Mouse (Mus musculus) forebrain, embryonic 11.5 days (tissue): ENCODE measurements around the gene Kmt2a. TPM values are rescaled to one million over a fixed set of nuclear protein-coding genes. Genes with fewer than 3 reads are reported as not detected.

Source experiments
- ATAC-seq: fragments of 200-750 bp; cut with Nextera tagmentation; replicated peaks from 2 replicates; pipeline ENCODE4 v1.8.0; 2017; ENCODE audit warnings: moderate TSS enrichment; ENCODE audit not compliant: low FRiP score
- DNase-seq: peaks from one replicate; pipeline ENCODE4 v3.0.0-alpha.2; 2017; ENCODE audit warnings: low spot score
- H3K27ac ChIP-seq: fragments of 300-500 bp; sonication (generic); 2 replicates; pipeline ENCODE4 v1.5.1; 2014; ENCODE audit warnings: low read depth, low read length
- H3K27me3 ChIP-seq: fragments of 300-500 bp; sonication (generic); 2 replicates; pipeline ENCODE4 v1.6.1; 2014; ENCODE audit warnings: mild to moderate bottlenecking, low read length, mixed read lengths; ENCODE audit not compliant: control insufficient read depth, insufficient read depth
- H3K36me3 ChIP-seq: fragments of 300-500 bp; sonication (generic); 2 replicates; pipeline ENCODE4 v1.6.1; 2014; ENCODE audit warnings: mild to moderate bottlenecking, low read length, moderate library complexity, mixed read lengths; ENCODE audit not compliant: control insufficient read depth, insufficient read depth
- H3K4me1 ChIP-seq: fragments of 300-500 bp; sonication (generic); replicated peaks from 2 replicates; pipeline ENCODE4 v1.6.1; 2014; ENCODE audit warnings: low read length, mixed read lengths; ENCODE audit not compliant: control insufficient read depth, insufficient read depth
- H3K4me2 ChIP-seq: fragments of 300-500 bp; sonication (generic); 2 replicates; pipeline ENCODE4 v1.6.1; 2014; ENCODE audit warnings: low read depth, mild to moderate bottlenecking, low read length, moderate library complexity, mixed read lengths; ENCODE audit not compliant: severe bottlenecking
- H3K4me3 ChIP-seq: fragments of 300-500 bp; sonication (generic); 2 replicates; pipeline ENCODE4 v1.5.1; 2014; ENCODE audit warnings: low read depth, low read length
- H3K9ac ChIP-seq: fragments of 300-500 bp; sonication (generic); 2 replicates; pipeline ENCODE4 v1.6.1; 2014; ENCODE audit warnings: low read length
- H3K9me3 ChIP-seq: fragments of 300-500 bp; sonication (generic); 2 replicates; pipeline ENCODE4 v1.6.1; 2016; ENCODE audit warnings: low read length, mixed read lengths; ENCODE audit not compliant: control insufficient read depth
- WGBS: fragments of 180-500 bp; shearing (Covaris S2); extraction: QIAGEN DNeasy Blood & Tissue Kit; methylation state at CpG from one replicate; pipeline ENCODE4 v1.1.7; 2014; 5-methylcytosine and 5-hydroxymethylcytosine counted together
- polyA plus RNA-seq: library from polyadenylated mRNA; unstranded; fragments of >200 nt; fragmentation: Nextera tagmentation; extraction: Ambion mirVana; gene quantifications from 2 replicates; pipeline ENCODE4 v1.2.1, GENCODE M21; 2014

The Kmt2a gene
- polyA plus RNA-seq, 1 experiment from 2014 or later: 23.2 TPM

DNA sequence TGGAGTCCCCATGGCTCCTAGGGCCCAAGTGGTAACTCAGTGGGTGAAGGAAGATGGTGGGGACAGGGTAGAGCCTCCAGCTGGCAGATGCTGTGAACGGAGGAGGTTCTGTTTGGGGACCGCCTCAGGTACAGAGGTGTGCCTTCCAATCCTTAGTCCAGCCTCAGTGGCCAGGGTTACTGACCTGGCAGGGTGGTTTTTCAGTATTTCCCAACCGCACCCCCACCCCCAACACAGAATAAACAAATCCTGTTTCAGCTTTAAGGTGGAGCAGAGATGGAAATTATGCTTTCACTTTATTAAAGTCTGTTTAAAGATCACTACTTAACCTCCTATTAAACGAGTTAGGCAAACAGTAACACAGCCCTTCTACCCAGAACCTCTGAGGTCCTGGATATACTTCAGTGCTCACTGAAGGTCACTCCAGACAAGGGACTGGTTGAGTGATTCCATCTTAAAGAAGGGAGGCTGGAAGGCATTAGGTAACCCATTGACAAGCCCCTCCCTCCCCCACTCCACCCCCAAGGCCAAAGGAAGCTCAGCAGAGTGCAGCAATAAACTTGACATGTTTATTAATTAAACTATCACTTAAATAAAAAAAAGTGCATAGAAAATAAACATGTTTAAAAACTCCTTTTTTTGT lies 78.2 kb downstream of the Kmt2a start, which contains the start of gene Ttc36:
Gene Ttc36 (minus strand): TSS at position 265 of the 643 bp plus-strand sequence.
- H3K9me3 ChIP-seq: no peaks in the 10 kb centered on the region
- H3K4me1 ChIP-seq: peaks cover 6% of the 10 kb centered on the region; the same call in 1 of the 2 replicates
- H3K36me3 ChIP-seq: peaks cover 3% of the 10 kb centered on the region; the same call in 1 of the 2 replicates
- no peak for ATAC-seq
- no peak within 1 kb of the TSS for H3K4me3 ChIP-seq
- no peak within 1 kb of the TSS for H3K4me2 ChIP-seq
- H3K27me3 ChIP-seq: peaks cover 8% of the 10 kb centered on the region; the same call in 1 of the 2 replicates
- no peak within 1 kb of the TSS for H3K27ac ChIP-seq
- 68% methylated on average over 4 of the region's 4 CpGs for WGBS
- H3K9ac ChIP-seq: no peak within 1 kb of the TSS
- DNase-seq: no peak

DNA sequence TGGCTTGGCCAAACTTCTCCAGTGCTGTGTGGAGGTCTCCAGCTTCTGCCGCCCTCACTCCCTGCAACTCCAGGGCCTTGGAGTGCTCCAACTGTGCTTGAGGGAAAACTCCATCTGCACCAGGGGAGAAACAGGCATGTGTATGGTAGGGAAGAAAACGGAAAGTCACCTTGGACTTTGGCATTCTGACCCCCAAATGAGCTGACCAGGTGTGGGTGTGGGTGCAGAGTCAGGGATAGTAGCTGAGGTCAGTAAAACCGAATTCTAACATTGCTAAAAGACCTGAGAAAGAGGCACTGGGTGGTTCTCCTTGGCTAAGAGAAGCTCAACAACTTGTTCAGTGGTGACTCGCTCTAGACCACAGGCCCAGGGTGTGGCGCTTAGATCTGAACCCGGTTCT lies 79.4 kb downstream of the Kmt2a start:
- peaks cover 8% of the 10 kb centered on the region; the same call in 1 of the 2 replicates for H3K27me3 ChIP-seq
- no peaks in the 10 kb centered on the region; the same call in 1 of the 2 replicates for H3K36me3 ChIP-seq
- no peak overlapping the region for H3K4me3 ChIP-seq
- no peak overlapping the region for H3K27ac ChIP-seq
- DNase-seq (no peak), ATAC-seq (no peak)
- no peak overlapping the region for H3K9ac ChIP-seq
- no peak overlapping the region for H3K4me2 ChIP-seq
- no peaks in the 10 kb centered on the region for H3K9me3 ChIP-seq
- peaks cover 6% of the 10 kb centered on the region; the same call in 1 of the 2 replicates for H3K4me1 ChIP-seq
- 83% methylated on average over 6 of the region's 6 CpGs for WGBS

DNA sequence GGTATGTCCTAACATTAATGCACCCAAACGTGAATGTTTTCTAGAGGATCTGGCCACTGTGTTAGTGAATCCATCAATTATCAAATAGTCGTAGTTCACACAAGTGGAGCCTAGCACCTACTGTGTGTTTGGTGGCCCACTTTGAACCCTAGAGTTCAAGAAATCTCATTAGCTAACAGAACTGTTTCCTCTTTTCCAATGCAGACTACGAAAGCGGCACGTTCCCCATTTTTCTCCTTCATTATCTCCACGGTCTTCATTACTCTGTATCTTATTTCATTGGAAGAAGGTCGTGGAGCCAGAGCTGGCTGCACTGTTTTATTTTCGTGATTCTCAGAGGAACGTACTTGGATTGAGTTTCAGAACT lies 81.2 kb downstream of the Kmt2a start:
- H3K9ac ChIP-seq: peak overlapping the region; percentile 75; the same call in 1 of the 2 replicates
- H3K4me1 ChIP-seq: peaks cover 6% of the 10 kb centered on the region; the same call in 1 of the 2 replicates
- no peaks in the 10 kb centered on the region for H3K9me3 ChIP-seq
- WGBS: 45% methylated on average over 9 of the region's 9 CpGs
- H3K27me3 ChIP-seq: peaks cover 8% of the 10 kb centered on the region; the same call in 1 of the 2 replicates
- H3K27ac ChIP-seq: no peak overlapping the region
- ATAC-seq (no peak), DNase-seq (no peak)
- peak overlapping the region; percentile 97 for H3K4me2 ChIP-seq
- peak overlapping the region; percentile 58 for H3K4me3 ChIP-seq
- H3K36me3 ChIP-seq: no peaks in the 10 kb centered on the region; the same call in 1 of the 2 replicates

DNA sequence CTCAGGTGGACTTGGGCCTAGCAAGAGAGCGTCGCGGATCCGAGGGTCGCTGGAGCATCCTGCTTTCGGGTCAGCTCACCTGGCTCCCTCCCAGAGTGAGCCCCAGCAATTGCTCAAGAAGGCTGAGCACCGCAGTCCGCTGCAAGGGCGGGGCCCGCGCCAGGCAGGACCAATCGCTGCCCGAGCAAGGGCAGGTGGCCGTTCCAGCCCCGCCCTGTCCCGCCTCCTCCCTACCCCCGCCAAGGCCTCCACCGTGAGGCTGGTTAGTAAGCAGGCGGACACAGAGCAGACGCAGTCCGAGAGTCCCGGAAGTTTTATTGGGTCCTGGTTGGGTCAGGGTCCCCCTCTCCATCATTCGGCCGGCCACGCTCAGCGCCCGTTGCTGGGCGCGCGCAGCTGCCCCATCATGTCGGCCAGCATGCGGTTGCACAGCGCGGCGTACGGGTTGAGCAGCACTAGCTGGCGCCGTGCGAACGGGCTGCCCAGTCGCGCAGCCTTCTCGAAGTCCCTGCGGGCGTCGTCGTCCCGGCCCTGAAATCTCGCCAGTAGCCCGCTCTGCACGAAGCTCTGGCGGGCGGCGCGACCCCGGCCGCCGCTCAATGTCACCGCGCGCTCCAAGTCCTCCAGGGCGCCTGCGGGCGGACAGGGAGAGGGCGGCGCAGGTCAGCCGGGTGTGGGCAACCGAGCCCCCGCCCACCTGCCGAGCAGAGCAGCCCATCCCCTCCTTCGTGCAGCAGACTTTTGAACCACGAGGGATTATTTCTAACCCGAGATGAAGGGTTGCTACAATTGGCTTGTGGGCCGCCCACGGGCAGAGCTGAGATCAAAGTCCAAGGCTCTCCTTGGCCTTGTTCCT lies 81.8 kb downstream of the Kmt2a start, which contains the start of gene Tmem25:
Gene Tmem25 (minus strand): TSS at position 206 of the 856 bp plus-strand sequence.
- ATAC-seq: peak; percentile 96
- H3K4me1 ChIP-seq: peaks cover 6% of the 10 kb centered on the region; the same call in 1 of the 2 replicates
- peaks cover 8% of the 10 kb centered on the region; the same call in 1 of the 2 replicates for H3K27me3 ChIP-seq
- H3K9me3 ChIP-seq: no peaks in the 10 kb centered on the region
- H3K4me2 ChIP-seq: peak within 1 kb of the TSS; percentile 97
- H3K27ac ChIP-seq: peak within 1 kb of the TSS; percentile 31; the same call in 1 of the 2 replicates
- DNase-seq: peak; percentile 91
- H3K4me3 ChIP-seq: peak within 1 kb of the TSS; percentile 58
- peak within 1 kb of the TSS; percentile 75 for H3K9ac ChIP-seq
- H3K36me3 ChIP-seq: no peaks in the 10 kb centered on the region
- WGBS: under 1% methylated on average over 75 of the region's 75 CpGs

DNA sequence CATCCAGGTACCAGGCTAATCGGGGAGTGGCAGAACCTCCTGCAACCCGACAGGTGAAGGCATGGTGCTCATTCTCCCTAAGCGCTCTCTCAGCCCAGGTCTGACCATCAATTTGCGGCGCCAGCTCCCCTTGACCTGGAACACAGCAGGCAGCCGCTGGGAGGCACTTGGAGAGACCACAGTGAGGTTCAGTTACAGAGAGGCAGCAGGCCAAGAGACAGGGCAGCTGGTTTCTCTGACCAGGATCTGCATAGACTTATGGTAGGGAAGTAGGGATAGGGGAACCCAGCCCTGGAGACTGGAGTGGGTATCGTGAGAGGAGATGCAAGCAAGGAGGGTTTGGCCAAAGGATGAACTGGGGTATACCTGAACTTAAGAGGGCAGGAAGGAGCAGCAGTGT lies 82.8 kb downstream of the Kmt2a start:
- Histone ChIP-seq H3K9me3 (no peaks in the 10 kb centered on the region), H3K4me1 (peaks cover 6% of the 10 kb centered on the region; the same call in 1 of the 2 replicates), H3K27ac (no peak overlapping the region), H3K4me3 (no peak overlapping the region), H3K27me3 (peaks cover 8% of the 10 kb centered on the region; the same call in 1 of the 2 replicates), H3K4me2 (no peak overlapping the region; the same call in 1 of the 2 replicates), H3K9ac (no peak overlapping the region), H3K36me3 (no peaks in the 10 kb centered on the region)
- WGBS: 45% methylated on average over 7 of the region's 7 CpGs
- DNase-seq (no peak), ATAC-seq (no peak)

DNA sequence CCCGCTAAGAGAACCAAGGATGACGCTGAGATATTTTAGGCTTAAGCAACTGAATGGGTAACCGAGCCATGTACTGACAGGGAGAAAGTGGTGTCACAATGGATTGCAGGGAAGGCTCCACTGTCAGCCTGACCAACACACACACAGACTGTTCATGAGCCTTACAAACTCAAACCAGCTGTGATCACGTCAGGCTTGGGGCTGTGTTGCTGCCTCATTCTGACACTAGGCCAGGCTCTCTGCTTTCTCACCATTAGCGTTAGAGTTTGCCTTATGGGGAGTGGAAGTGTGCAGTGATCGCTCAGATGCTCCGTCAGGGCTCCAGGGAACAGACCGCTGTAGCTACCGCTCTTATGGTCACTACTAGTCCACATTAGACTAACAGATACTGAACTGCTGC lies 88.3 kb downstream of the Kmt2a start:
- no peak for ATAC-seq
- 79% methylated on average over 9 of the region's 9 CpGs for WGBS
- H3K4me3 ChIP-seq: no peak overlapping the region
- no peak overlapping the region for H3K4me2 ChIP-seq
- no peaks in the 10 kb centered on the region; the same call in 1 of the 2 replicates for H3K27me3 ChIP-seq
- no peaks in the 10 kb centered on the region for H3K9me3 ChIP-seq
- H3K36me3 ChIP-seq: peaks cover 2% of the 10 kb centered on the region; the same call in 1 of the 2 replicates
- no peak overlapping the region for H3K27ac ChIP-seq
- no peak overlapping the region for H3K9ac ChIP-seq
- no peak for DNase-seq
- no peaks in the 10 kb centered on the region for H3K4me1 ChIP-seq

DNA sequence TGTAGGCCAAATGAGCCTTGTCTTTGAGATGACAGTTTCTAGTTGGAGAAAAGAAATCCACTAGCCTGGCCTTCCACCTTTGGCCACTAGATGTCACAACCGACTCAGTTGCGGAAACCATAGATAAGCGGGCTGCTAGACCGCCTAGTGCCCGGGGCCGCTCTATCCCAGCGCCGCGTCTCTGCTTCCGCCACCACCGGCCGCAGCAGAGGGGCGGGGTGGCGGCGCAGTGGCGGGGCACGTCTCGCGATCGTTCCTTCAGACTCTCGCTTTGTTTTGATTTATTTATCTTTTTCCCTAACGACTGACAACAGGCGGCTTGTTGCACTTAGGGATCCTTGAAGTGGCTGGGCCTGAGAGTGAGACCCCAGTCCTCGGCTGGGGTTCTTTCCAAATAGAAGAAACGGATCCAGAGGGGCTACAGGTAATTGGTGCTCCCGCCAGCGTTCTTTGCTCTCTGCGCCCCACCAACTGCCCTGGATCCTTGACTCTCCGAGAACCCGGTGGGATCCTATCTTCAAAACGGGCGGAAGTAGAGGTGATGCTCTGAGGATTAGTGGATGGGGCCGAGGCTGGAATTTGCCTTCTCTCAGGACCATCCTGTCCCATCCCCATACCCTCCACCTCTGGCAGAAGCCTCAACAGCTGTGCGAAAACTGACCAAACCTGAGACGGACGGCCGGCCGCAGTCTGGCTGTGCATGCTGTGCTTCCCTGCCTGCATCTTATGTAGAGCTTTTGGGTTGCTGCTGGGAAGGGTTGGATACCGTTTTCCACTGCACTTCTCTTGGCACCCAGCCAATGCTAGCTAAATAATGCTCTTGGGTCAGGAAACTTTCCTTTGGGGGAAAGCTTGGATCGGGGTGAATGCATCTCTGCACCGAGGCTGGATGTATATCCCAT lies 108.1 kb downstream of the Kmt2a start:
- Histone ChIP-seq H3K4me1 (no peaks in the 10 kb centered on the region), H3K4me3 (peak overlapping the region; percentile 55), H3K4me2 (peak overlapping the region; percentile 88), H3K9me3 (no peaks in the 10 kb centered on the region), H3K36me3 (no peaks in the 10 kb centered on the region), H3K27me3 (no peaks in the 10 kb centered on the region), H3K9ac (peak overlapping the region; percentile 85), H3K27ac (peak overlapping the region; percentile 63; the same call in 1 of the 2 replicates)
- ATAC-seq (peak; percentile 97), DNase-seq (peak; percentile 96)
- under 1% methylated on average over 41 of the region's 41 CpGs for WGBS

DNA sequence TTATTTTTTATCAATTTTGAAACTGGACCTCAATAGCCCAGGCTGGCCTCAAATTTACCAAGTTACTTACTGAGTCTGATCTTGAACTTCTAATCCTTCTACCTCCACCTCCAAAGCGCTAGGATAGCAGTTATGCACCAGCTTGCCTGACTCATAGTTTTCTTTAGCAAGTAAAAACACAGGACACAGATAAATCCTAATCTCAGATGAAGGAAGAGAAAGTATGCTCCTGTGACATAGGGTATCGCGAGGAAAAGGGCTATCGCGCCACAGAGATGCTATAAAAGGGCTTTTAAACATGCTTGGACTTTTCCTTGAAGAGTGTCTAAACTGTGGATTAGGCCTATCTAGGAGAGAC lies 108.7 kb downstream of the Kmt2a start:
- Histone ChIP-seq H3K4me2 (no peak overlapping the region), H3K9me3 (no peaks in the 10 kb centered on the region), H3K27ac (no peak overlapping the region), H3K27me3 (no peaks in the 10 kb centered on the region), H3K9ac (no peak overlapping the region), H3K4me1 (no peaks in the 10 kb centered on the region), H3K36me3 (no peaks in the 10 kb centered on the region), H3K4me3 (peak overlapping the region; percentile 55; the same call in 1 of the 2 replicates)
- ATAC-seq (no peak), DNase-seq (no peak)
- 31% methylated on average over 5 of the region's 5 CpGs for WGBS
